Mouse (Mus musculus) ES-Bruce4 (cell line): Measurements from ENCODE around the gene Adamts18.

Experiments used
- CTCF ChIP-seq: IDR thresholded peaks from one replicate; pipeline ENCODE4 v1.8.1; 2011; ENCODE audit warnings: low read depth, low read length
- POLR2A ChIP-seq: IDR thresholded peaks from one replicate; pipeline ENCODE4 v1.8.1; 2011; ENCODE audit warnings: low read length; ENCODE audit not compliant: insufficient read depth

GRCm38 (mm10) chr8:113848653-113849135, at the start of gene Adamts18:
- TF ChIP-seq POLR2A (no peak), CTCF (no peak)
